Mouse (Mus musculus) B cell, adult 62 days (primary cell): ENCODE measurements around the gene Dnaaf1. TPM values are rescaled to one million over a fixed set of nuclear protein-coding genes. Genes with fewer than 3 reads are reported as not detected.

Experiments used
- total RNA-seq: library from RNA; stranded (reverse); gene quantifications from 4 replicates; pipeline ENCODE4 v1.2.4, GENCODE M21; 2023

Dnaaf1 gene
- total RNA-seq = not detected in 4 replicates

GRCm38 (mm10) chr8:119574437-119575365 lies at the start of gene Dnaaf1, which contains the start of gene Hsdl1:
TSS of gene Dnaaf1 (plus strand) at chr8:119575235.
TSS of gene Hsdl1 (minus strand) at chr8:119575183.

GRCm38 (mm10) chr8:119558603-119559401 lies 16.2 kb upstream of the Dnaaf1 start, which contains the start of gene Mbtps1:
TSS of gene Mbtps1 (minus strand) at chr8:119558735.

GRCm38 (mm10) chr8:119604996-119605395 lies 30.0 kb downstream of the Dnaaf1 start, which contains the start of gene Taf1c:
TSS of gene Taf1c (minus strand) at chr8:119605222.

GRCm38 (mm10) chr8:119612471-119612870 lies 37.4 kb downstream of the Dnaaf1 start, which contains the start of gene Adad2:
TSS of gene Adad2 (plus strand) at chr8:119612747.

GRCm38 (mm10) chr8:119635378-119635777 lies 60.3 kb downstream of the Dnaaf1 start, which contains the start of gene Kcng4:
TSS of gene Kcng4 (minus strand) at chr8:119635680.

Other genes with a start within 250 kb of the Dnaaf1 start
- 60.6 to 77.1 TPM (median 73.1 TPM) in 4 replicates for gene Hsbp1, start 230.7 kb upstream of the Dnaaf1 start, total RNA-seq
- 15.5 to 18.2 TPM (median 16.2 TPM) in 4 replicates for gene Mlycd, start 180.4 kb upstream of the Dnaaf1 start, total RNA-seq
- gene Osgin1, start 141.1 kb upstream of the Dnaaf1 start, total RNA-seq = 11.4 to 16.9 TPM (median 13.5 TPM) in 4 replicates
- not detected in 4 replicates for gene Necab2, start 128.5 kb upstream of the Dnaaf1 start, total RNA-seq
- gene Slc38a8, start 73.5 kb upstream of the Dnaaf1 start, total RNA-seq = 0.47 to 1.1 TPM (median 0.85 TPM) in 4 replicates
- gene Mbtps1, start 16.5 kb upstream of the Dnaaf1 start, total RNA-seq = 116 to 135 TPM (median 122 TPM) in 4 replicates
- 37.6 to 54.8 TPM (median 41.5 TPM) in 4 replicates for gene Hsdl1, start 52 bp upstream of the Dnaaf1 start, total RNA-seq
- gene Taf1c, start 30.0 kb downstream of the Dnaaf1 start, total RNA-seq = 18.6 to 21.2 TPM (median 18.9 TPM) in 4 replicates
- not detected in 4 replicates for gene Adad2, start 37.5 kb downstream of the Dnaaf1 start, total RNA-seq
- gene Kcng4, start 60.4 kb downstream of the Dnaaf1 start, total RNA-seq = not detected in 4 replicates
- gene Wfdc1, start 91.1 kb downstream of the Dnaaf1 start, total RNA-seq = not detected in 4 replicates
- not detected in 4 replicates for gene Atp2c2, start 124.8 kb downstream of the Dnaaf1 start, total RNA-seq
- gene Tldc1, start 203.2 kb downstream of the Dnaaf1 start, total RNA-seq = 4.7 to 5.4 TPM (median 5.0 TPM) in 4 replicates